Mouse (Mus musculus) CD4-positive helper T cell, adult 2 months (primary cell): ENCODE measurements around the gene Olfr1049.
"Not testable (repeated sequence)": the region's sequence is repeated elsewhere in the genome, so short reads cannot be mapped to it uniquely, and the experiment has no call there.

Experiments used
- DNase-seq: peaks from one replicate; pipeline ENCODE4 v3.0.0-alpha.2; 2012; ENCODE audit warnings: low read depth, missing footprints, low spot score

Olfr1049 gene

GRCm38 (mm10) chr2:86258228-86258627, at the start of gene Olfr1049:
TSS of gene Olfr1049 (minus strand) at chr2:86258328.
- DNase-seq, result not testable (repeated sequence)

GRCm38 (mm10) chr2:86292155-86292554, 34.0 kb upstream of the Olfr1049 start, which contains the start of gene Olfr1052:
TSS of gene Olfr1052 (plus strand) at chr2:86292455.
- DNase-seq, result no peak

DNA sequence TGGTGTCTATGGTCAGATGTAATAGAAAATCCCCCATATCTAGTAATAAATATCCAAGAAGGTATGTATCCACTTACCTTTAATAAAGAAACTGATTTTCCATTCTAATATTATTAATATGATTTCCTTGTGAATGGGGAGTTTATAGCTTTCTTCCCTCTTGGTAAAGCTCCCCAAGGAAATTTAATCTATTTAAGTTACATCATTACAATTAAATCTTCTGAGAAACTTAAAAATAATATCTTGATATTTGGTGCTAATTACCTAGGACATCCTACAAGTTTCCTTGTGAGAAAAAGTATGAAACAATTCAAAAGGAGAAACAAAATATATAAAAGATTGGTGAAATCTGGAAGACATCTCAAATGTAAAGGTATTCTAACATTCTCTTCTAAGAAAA, 20.9 kb upstream of the Olfr1049 start, which contains the start of gene Olfr1051:
Gene Olfr1051 (minus strand): TSS at position 101 of the 400 bp plus-strand sequence.
- not testable (repeated sequence) for DNase-seq

DNA sequence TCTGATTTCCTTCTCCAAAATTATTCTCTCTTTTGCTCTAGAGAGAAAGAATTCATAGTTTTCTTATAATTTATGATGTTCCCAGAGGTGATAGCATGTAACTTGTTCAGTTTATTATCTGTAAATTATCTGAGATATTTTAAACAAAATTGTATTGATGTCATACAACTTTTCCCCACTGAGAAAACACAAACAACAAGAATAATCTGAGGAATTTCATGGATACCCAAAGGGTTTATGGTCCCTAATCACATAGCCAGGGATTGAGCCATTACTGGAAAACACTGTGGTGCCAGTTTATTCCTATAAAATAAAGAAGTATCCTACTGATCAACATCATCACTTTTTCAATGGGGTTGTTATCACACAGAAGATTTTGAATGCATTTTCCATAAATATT, 17.9 kb downstream of the Olfr1049 start, which contains the start of gene Olfr1048:
Gene Olfr1048 (minus strand): TSS at position 101 of the 400 bp plus-strand sequence.
- no peak for DNase-seq

DNA sequence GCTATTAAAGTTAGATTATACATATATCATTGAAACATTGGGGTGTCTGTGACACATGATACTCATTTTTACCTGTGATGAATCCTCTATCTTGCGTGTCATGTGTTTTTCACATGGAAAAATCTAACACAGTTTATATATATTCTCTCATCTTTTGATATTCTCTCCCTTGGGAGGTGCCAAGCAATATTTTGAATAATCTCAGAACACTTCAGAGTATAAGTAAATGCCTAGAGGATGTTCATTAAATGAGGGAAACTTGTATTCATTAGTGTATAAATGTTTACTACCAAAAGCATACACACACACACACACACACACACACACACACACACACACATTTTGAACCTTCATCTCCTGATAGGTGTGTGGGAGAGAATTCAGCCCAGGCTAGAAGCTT, 26.8 kb downstream of the Olfr1049 start, which contains the start of gene Olfr1047:
Gene Olfr1047 (minus strand): TSS at position 101 of the 400 bp plus-strand sequence.
- no peak for DNase-seq

DNA sequence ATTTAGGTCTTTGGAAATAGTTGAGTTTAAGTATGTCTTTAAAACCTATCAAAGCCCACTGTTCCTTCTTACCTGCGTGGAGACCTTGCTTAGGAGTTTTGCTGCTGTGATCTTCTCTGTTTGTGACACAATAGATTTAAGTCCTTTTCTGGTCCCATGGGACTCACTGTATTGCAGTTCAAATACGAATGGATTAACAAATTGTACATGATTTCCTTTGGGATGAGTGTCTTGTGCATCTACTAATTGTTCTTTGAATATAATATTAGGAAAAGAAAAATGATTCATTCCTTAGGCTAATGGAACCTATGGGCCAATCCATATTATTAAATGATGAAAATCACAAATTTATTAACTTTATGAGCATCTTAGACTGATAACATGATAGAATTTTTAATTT, 38.9 kb downstream of the Olfr1049 start, which contains the start of gene Olfr1046:
Gene Olfr1046 (minus strand): TSS at position 101 of the 400 bp plus-strand sequence.
- no peak for DNase-seq
